Mouse (Mus musculus) kidney, embryonic 14.5 days (tissue): ENCODE measurements around the gene Rad52. TPM values are rescaled to one million over a fixed set of nuclear protein-coding genes. Genes with fewer than 3 reads are reported as not detected.

Source experiments
- ATAC-seq: fragments of 200-750 bp; cut with Nextera tagmentation; 2 replicates; pipeline ENCODE4 v1.8.0; 2017; ENCODE audit warnings: moderate number of reproducible peaks, mild to moderate bottlenecking, moderate TSS enrichment, moderate library complexity; ENCODE audit not compliant: low FRiP score, low TSS enrichment
- H3K27ac ChIP-seq: fragments of 300-500 bp; sonication (generic); 2 replicates; pipeline ENCODE4 v1.5.1; 2014; ENCODE audit warnings: low read depth, mild to moderate bottlenecking, low read length, moderate library complexity, mixed read lengths
- H3K27me3 ChIP-seq: fragments of 300-500 bp; sonication (generic); 2 replicates; pipeline ENCODE4 v1.6.1; 2014; ENCODE audit warnings: mild to moderate bottlenecking, low read length; ENCODE audit not compliant: control insufficient read depth, insufficient read depth
- H3K36me3 ChIP-seq: fragments of 300-500 bp; sonication (generic); 2 replicates; pipeline ENCODE4 v1.6.1; 2014; ENCODE audit warnings: low read length, mixed read lengths; ENCODE audit not compliant: control insufficient read depth, insufficient read depth
- H3K4me1 ChIP-seq: fragments of 300-500 bp; sonication (generic); 2 replicates; pipeline ENCODE4 v1.6.1; 2014; ENCODE audit warnings: low read length, mixed read lengths; ENCODE audit not compliant: control insufficient read depth, insufficient read depth
- H3K4me2 ChIP-seq: fragments of 300-500 bp; sonication (generic); replicated peaks from 2 replicates; pipeline ENCODE4 v1.6.1; 2014; ENCODE audit warnings: low read depth, mild to moderate bottlenecking, low read length
- H3K4me3 ChIP-seq: fragments of 300-500 bp; sonication (generic); 2 replicates; pipeline ENCODE4 v1.5.1; 2014; ENCODE audit warnings: mild to moderate bottlenecking, low read length
- H3K9ac ChIP-seq: fragments of 300-500 bp; sonication (generic); 2 replicates; pipeline ENCODE4 v1.6.1; 2014; ENCODE audit warnings: low read depth, mild to moderate bottlenecking, low read length, moderate library complexity
- H3K9me3 ChIP-seq: fragments of 300-500 bp; sonication (generic); 2 replicates; pipeline ENCODE4 v1.6.1; 2016; ENCODE audit warnings: low read length; ENCODE audit not compliant: control insufficient read depth
- WGBS: fragments of 180-500 bp; shearing (Covaris S2); extraction: QIAGEN DNeasy Blood & Tissue Kit; methylation state at CpG from one replicate; pipeline ENCODE4 v1.1.7; 2014; 5-methylcytosine and 5-hydroxymethylcytosine counted together
- polyA plus RNA-seq: library from polyadenylated mRNA; unstranded; fragments of >200 nt; fragmentation: Nextera tagmentation; extraction: Ambion mirVana; gene quantifications from 2 replicates; pipeline ENCODE4 v1.2.1, GENCODE M21; 2014

Gene Rad52
- polyA plus RNA-seq: 22.4 and 29.8 TPM in 2 replicates

GRCm38 (mm10) chr6:119902204-119903080 is at the start of gene Rad52:
TSS of gene Rad52 (plus strand) at chr6:119902698.
- Histone ChIP-seq H3K36me3 (peaks cover 9% of the 10 kb centered on the region; the same call in 1 of the 2 replicates), H3K4me1 (no peaks in the 10 kb centered on the region), H3K27me3 (no peaks in the 10 kb centered on the region), H3K27ac (peak within 1 kb of the TSS; percentile 91), H3K9ac (peak within 1 kb of the TSS; percentile 94), H3K9me3 (no peaks in the 10 kb centered on the region), H3K4me2 (peak within 1 kb of the TSS; percentile 84), H3K4me3 (peak within 1 kb of the TSS; percentile 91)
- peak; percentile 89 for ATAC-seq
- 1% methylated on average over 67 of the region's 67 CpGs for WGBS

DNA sequence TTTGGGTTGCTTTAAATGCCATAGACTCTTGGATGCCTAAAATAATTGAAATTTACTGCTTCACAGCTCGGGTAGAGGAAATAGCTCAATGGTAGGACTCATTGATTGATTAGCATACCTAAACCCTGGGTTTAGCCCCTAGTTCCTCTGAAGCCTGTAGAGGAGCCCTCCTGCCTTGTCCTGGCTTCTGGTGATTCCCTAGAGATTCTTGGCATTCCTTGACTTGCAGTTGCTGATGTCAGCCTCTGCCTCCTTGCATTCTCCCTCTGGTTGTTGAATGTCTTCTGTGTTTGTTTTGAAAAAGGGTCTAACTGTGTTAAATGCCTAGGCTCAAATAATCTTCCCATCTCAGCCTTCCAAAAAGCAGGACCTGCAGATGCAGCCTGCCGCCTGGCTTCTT is 48.3 kb upstream of the Rad52 start:
- no peak overlapping the region for H3K9ac ChIP-seq
- H3K27ac ChIP-seq: no peak overlapping the region
- WGBS: 49% methylated on average over 2 of the region's 2 CpGs
- H3K9me3 ChIP-seq: no peaks in the 10 kb centered on the region
- H3K4me2 ChIP-seq: no peak overlapping the region
- H3K4me1 ChIP-seq: peaks cover 3% of the 10 kb centered on the region
- ATAC-seq: no peak
- no peaks in the 10 kb centered on the region for H3K36me3 ChIP-seq
- H3K4me3 ChIP-seq: no peak overlapping the region
- no peaks in the 10 kb centered on the region for H3K27me3 ChIP-seq

DNA sequence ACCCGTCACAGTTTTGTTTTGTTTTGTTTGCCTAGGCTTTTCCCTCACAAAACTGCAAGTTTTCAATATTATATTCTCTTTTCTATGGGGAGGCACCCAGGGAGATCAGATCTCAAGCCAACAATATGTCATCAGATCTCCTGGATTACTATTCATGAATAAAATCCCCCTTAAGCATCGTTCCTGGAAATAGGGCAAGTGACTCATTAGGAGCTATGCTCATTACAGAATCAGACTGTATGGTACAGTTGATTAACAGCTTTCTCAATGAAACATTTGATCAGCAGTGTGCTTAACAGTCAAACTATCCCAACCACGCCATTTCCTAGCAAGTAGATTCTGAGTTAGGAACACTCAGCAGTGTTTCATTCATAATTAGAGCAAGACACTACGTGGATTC is 47.0 kb upstream of the Rad52 start:
- Histone ChIP-seq H3K4me2 (no peak overlapping the region), H3K9me3 (no peaks in the 10 kb centered on the region), H3K4me1 (no peaks in the 10 kb centered on the region), H3K27me3 (no peaks in the 10 kb centered on the region), H3K36me3 (no peaks in the 10 kb centered on the region), H3K4me3 (no peak overlapping the region), H3K27ac (no peak overlapping the region), H3K9ac (no peak overlapping the region)
- WGBS: 80% methylated on average over 4 of the region's 4 CpGs
- ATAC-seq: no peak

- H3K4me2 ChIP-seq: no peak overlapping the region
- no peaks in the 10 kb centered on the region for H3K9me3 ChIP-seq
- no peak overlapping the region for H3K9ac ChIP-seq
- H3K4me3 ChIP-seq: no peak overlapping the region
- H3K27ac ChIP-seq: no peak overlapping the region
- no peaks in the 10 kb centered on the region for H3K4me1 ChIP-seq
- ATAC-seq: no peak
- no peaks in the 10 kb centered on the region for H3K36me3 ChIP-seq
- 95% methylated on average over 2 of the region's 2 CpGs for WGBS
- H3K27me3 ChIP-seq: no peaks in the 10 kb centered on the region
These were observed 42.3 kb upstream of the Rad52 start for GRCm38 (mm10) chr6:119860236-119860635.

DNA sequence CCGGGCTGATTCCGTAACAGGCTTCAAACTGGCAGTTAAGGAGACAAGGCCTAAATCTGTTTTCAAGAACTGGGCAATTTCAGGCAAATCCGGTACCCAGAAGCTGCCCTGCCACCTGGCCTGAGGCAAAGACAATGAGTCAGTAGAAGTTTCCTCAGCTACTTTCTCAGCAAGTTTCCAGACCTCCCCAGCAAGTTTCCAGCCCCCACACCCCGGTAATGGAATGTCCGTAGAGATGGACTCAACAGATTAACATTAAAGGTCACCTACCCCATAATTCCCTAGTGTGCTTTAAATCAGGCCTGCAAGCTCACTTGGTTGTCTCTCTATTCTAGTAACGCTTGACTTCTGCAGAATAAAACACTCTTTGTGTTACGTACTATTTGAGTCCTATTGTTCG is 41.0 kb upstream of the Rad52 start:
- Histone ChIP-seq H3K4me2 (no peak overlapping the region), H3K9me3 (no peaks in the 10 kb centered on the region), H3K4me1 (no peaks in the 10 kb centered on the region), H3K36me3 (no peaks in the 10 kb centered on the region), H3K27ac (no peak overlapping the region), H3K4me3 (no peak overlapping the region), H3K9ac (no peak overlapping the region), H3K27me3 (no peaks in the 10 kb centered on the region)
- 61% methylated on average over 8 of the region's 8 CpGs for WGBS
- ATAC-seq: no peak

DNA sequence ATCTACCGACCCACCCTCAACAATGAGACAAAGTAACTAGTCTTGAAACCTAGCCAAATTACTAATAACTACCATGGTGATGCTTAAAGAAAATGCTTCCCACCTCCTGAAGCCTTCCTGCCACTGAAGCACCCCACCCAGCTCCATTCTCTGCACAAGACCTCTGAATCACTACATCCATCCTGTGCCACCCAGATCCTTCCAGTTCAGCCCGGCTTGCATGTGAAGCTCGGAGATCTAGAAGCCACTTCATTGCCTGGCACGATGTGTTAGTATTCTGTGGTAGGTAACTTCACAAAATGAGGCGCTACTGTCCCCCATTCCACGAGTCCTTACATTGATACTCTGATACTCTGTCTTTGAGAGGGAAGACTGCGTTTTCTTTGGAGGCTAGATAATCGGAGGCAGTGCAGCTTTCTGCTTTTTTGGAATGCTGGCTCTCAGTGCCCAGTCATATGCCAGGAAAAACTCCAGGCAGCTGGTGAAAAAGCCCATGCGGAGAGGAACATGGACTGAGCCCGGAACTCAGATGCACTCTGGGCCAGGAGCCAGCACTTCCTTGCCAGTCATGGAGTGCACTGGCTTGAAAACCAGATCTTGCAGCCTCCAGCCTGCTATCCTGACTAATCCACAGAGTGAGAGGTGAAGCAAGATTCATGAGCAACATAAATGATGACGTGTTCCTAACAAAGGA is 38.0 kb upstream of the Rad52 start:
- no peak overlapping the region for H3K4me2 ChIP-seq
- no peak for ATAC-seq
- H3K4me1 ChIP-seq: no peaks in the 10 kb centered on the region
- no peak overlapping the region for H3K4me3 ChIP-seq
- H3K9ac ChIP-seq: no peak overlapping the region
- H3K36me3 ChIP-seq: no peaks in the 10 kb centered on the region
- H3K27me3 ChIP-seq: no peaks in the 10 kb centered on the region
- H3K27ac ChIP-seq: no peak overlapping the region
- 87% methylated on average over 11 of the region's 11 CpGs for WGBS
- no peaks in the 10 kb centered on the region for H3K9me3 ChIP-seq

GRCm38 (mm10) chr6:119883151-119883550 is 19.3 kb upstream of the Rad52 start:
- H3K4me3 ChIP-seq: no peak overlapping the region
- 78% methylated on average over 7 of the region's 7 CpGs for WGBS
- H3K4me1 ChIP-seq: no peaks in the 10 kb centered on the region
- ATAC-seq: no peak
- H3K4me2 ChIP-seq: no peak overlapping the region
- H3K9me3 ChIP-seq: no peaks in the 10 kb centered on the region
- H3K9ac ChIP-seq: no peak overlapping the region
- H3K27me3 ChIP-seq: no peaks in the 10 kb centered on the region
- no peak overlapping the region for H3K27ac ChIP-seq
- H3K36me3 ChIP-seq: no peaks in the 10 kb centered on the region

- H3K9me3 ChIP-seq: no peaks in the 10 kb centered on the region
- no peaks in the 10 kb centered on the region for H3K4me1 ChIP-seq
- no peak for ATAC-seq
- H3K4me2 ChIP-seq: no peak overlapping the region
- H3K27me3 ChIP-seq: no peaks in the 10 kb centered on the region
- WGBS: 79% methylated on average over 7 of the region's 7 CpGs
- H3K27ac ChIP-seq: no peak overlapping the region
- H3K9ac ChIP-seq: no peak overlapping the region
- no peak overlapping the region for H3K4me3 ChIP-seq
- H3K36me3 ChIP-seq: no peaks in the 10 kb centered on the region
These were observed 9.8 kb upstream of the Rad52 start for GRCm38 (mm10) chr6:119892711-119893110.
